Mouse (Mus musculus): ENCODE measurements around the gene Chaf1a. TPM values are rescaled to one million over a fixed set of nuclear protein-coding genes. Genes with fewer than 3 reads are reported as not detected.

Gene Chaf1a
- polyA plus RNA-seq, 1 experiment from 2014 or later: 30.0 TPM

DNA sequence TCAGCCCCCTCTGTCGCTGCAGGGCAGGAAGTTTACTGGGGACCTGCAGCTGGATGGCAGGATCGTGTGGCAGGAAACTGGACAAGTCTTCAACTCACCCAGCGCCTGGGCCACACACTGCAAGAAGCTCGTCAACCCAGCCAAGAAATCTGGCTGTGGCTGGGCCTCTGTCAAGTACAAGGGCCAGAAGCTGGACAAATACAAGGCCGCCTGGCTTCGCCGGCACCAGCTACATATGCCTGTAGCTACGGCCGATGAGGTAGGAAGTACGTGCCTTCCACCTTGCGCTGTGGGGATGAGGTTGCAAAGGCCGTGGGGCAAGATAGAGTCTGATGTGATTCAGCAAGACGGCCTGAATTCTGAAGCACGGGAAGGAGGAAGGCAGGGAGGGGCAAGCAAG lies 30.0 kb upstream of the Chaf1a start:
- Histone ChIP-seq H3K27me3 (ENCODE audit: insufficient read depth, poor library complexity, severe bottlenecking) (no peaks in the 10 kb centered on the region), H3K4me3 (peak overlapping the region; percentile 80), H3K4me1 (peaks cover 34% of the 10 kb centered on the region), H3K27ac (peak overlapping the region; percentile 12; the same call in 1 of the 2 replicates), H3K36me3 (peaks cover 40% of the 10 kb centered on the region), H3K9me3 (no peaks in the 10 kb centered on the region)
- no peak for DNase-seq (ENCODE audit: low spot score)
- WGBS: 77% methylated on average over 14 of the region's 14 CpGs

DNA sequence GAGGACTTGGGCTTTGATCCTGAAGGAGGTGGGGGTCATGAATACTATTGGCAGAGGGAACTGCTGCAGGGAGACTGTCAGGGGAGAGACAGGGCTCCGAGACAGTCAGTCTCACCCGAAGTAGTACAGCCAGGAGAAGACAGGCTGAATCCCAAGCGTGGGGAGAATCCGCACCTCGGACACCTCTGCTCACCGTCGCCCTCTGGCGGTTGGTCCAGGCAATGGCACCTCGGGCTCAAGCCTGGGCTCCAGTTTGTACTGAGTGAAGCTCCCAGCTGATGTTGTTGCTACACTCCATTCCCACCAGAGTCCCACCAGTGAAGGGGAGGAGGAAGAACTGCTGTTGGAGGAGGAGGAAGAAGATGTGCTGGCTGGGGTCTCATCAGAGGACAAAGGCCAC lies 29.6 kb upstream of the Chaf1a start:
- peaks cover 31% of the 10 kb centered on the region for H3K4me1 ChIP-seq
- peaks cover 45% of the 10 kb centered on the region for H3K36me3 ChIP-seq
- no peaks in the 10 kb centered on the region for H3K9me3 ChIP-seq
- peak overlapping the region; percentile 12; the same call in 1 of the 2 replicates for H3K27ac ChIP-seq
- H3K4me3 ChIP-seq: peak overlapping the region; percentile 80
- no peak for DNase-seq (ENCODE audit: low spot score)
- WGBS: 14% methylated on average over 9 of the region's 9 CpGs
- no peaks in the 10 kb centered on the region for H3K27me3 ChIP-seq (ENCODE audit: insufficient read depth, poor library complexity, severe bottlenecking)

DNA sequence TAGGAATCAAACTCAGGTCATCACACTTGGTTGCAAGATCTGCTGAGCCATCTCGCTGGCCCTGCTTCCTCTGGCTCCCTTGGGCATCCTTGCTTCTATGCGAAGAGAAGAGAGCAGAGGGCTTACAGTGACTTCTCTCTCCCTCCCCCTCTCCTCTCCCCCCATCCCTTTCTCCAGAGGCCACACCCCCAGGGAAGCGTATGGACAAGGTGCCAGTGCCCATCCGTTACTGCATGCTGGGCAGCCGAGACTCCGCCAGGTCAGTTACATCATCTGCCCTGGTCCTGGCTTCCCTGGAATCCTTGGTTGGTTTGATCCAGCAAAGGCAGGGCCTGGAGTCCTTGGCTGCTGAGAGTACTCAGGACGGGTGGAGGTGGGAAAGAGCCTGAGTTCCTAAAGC lies 28.8 kb upstream of the Chaf1a start:
- WGBS: 88% methylated on average over 7 of the region's 7 CpGs
- Histone ChIP-seq H3K27me3 (ENCODE audit: insufficient read depth, poor library complexity, severe bottlenecking) (no peaks in the 10 kb centered on the region), H3K9me3 (no peaks in the 10 kb centered on the region), H3K36me3 (peaks cover 52% of the 10 kb centered on the region), H3K27ac (no peak overlapping the region), H3K4me1 (peaks cover 31% of the 10 kb centered on the region), H3K4me3 (no peak overlapping the region)
- DNase-seq (ENCODE audit: low spot score): no peak

DNA sequence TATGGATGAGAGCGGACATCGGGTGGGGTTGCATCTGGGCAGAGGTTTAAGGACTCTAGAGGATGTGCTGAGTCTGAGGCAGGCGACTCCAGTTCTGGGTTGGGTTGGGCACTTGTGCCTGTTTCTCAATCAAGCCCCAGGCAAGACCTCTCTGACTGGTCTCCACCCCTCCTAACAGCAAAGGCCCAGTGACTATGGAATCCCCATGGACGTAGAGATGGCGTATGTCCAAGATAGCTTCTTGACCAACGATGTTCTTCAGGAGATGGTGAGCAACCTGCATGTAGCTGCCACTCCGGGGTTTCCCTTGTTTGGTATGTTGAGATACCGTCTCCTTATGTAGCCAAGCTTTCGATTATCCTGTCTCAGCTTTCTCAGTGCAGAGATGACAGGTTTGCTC lies 24.9 kb upstream of the Chaf1a start:
- WGBS: 93% methylated on average over 9 of the region's 9 CpGs
- Histone ChIP-seq H3K4me3 (no peak overlapping the region), H3K27me3 (ENCODE audit: insufficient read depth, poor library complexity, severe bottlenecking) (no peaks in the 10 kb centered on the region), H3K4me1 (peaks cover 15% of the 10 kb centered on the region), H3K9me3 (no peaks in the 10 kb centered on the region), H3K27ac (no peak overlapping the region), H3K36me3 (peaks cover 90% of the 10 kb centered on the region)
- no peak for DNase-seq (ENCODE audit: low spot score)

DNA sequence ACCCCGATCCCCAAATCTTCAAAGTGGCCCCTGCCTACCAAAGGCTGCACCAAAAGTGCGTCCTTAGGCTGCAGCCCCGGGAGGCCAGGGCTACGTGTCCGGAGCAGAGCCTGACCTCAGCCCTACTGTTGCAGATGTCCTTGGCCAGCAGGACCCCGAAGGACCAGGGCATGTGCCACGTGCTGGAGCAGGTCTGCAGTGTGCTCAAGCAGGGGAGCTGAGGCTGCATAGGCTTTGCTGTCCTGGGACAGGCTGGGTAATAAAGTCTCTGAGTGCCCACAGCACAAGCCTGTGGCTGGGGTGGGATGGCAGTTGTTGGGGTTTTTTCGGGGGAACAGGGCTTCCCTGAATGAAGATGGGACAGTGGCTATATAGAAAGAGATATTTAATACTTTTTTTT lies 23.9 kb upstream of the Chaf1a start:
- no peak overlapping the region for H3K4me3 ChIP-seq
- 88% methylated on average over 8 of the region's 8 CpGs for WGBS
- H3K27me3 ChIP-seq (ENCODE audit: insufficient read depth, poor library complexity, severe bottlenecking): no peaks in the 10 kb centered on the region
- peaks cover 90% of the 10 kb centered on the region for H3K36me3 ChIP-seq
- H3K4me1 ChIP-seq: peaks cover 19% of the 10 kb centered on the region
- DNase-seq (ENCODE audit: low spot score): no peak
- no peak overlapping the region for H3K27ac ChIP-seq
- H3K9me3 ChIP-seq: no peaks in the 10 kb centered on the region

DNA sequence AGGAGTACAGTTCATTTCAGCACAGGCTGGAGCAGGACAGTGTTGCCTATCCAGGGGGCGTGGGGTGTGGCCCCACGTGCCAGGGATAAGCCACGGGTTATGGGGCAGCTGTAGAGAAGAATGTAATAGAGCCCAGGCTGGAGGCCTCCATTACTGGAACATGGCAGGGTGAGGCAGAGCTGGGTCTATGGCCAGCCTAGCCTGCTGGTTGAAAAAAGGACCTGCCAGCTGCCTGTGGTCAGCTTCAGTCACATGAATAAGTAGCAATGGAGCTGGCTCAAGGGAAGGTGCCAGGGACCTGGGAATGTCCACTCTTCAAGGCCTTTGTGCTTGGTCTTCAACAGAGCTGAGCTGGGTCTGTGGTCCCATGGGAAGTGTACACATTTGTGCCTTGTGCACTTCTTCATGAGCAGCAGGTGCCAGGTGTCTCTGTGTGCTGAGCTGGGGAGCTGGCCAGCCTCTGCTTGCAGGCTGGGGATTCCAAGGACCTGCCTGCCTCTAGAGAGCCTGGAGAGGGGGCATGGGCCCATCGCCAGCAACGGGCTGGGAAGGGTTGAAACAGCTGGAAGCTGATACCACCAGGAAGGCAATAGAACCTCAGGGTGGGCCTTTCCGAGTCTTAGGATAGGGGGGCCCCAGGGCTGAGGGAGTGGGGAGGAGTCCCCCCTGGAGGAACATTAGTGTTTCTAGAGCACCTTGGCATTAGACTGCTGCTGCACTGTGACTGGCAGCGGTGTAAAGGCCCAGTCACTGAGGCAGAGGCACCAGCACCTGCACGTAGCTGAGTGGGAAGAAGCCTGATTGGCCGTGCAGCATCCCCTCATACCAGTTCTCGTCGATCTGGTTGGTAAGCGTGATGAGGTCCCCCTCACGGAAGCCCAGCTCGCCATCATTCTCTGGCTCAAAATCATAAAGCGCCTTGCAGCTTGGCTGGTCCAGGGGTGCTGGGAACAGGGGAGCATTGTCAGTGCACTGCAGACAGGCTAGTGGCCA lies 23.1 kb upstream of the Chaf1a start:
- 86% methylated on average over 15 of the region's 15 CpGs for WGBS
- peaks cover 26% of the 10 kb centered on the region for H3K4me1 ChIP-seq
- H3K4me3 ChIP-seq: no peak overlapping the region
- H3K36me3 ChIP-seq: peaks cover 83% of the 10 kb centered on the region
- DNase-seq (ENCODE audit: low spot score): no peak
- H3K27ac ChIP-seq: no peak overlapping the region
- H3K9me3 ChIP-seq: no peaks in the 10 kb centered on the region
- H3K27me3 ChIP-seq (ENCODE audit: insufficient read depth, poor library complexity, severe bottlenecking): no peaks in the 10 kb centered on the region

DNA sequence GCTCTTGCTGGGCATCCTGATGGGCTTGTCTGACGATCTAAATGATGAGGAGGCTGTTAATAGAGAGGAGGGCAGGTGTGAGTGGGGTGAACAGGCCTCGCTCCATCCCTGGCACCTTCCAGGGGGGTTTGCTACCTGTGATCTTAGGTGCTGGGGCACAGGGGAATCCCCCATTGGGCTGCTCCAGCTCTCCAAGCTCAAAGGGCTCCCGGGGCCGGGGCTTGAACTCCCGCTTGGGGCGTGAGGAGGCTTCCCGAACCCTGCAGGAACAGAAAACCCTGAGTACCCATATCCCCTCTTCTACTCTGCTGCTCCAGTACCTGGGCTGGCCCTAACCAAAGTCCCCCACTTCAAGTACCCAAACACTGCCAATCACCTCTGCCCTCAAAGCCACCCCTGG lies 22.4 kb upstream of the Chaf1a start:
- H3K27me3 ChIP-seq (ENCODE audit: insufficient read depth, poor library complexity, severe bottlenecking): no peaks in the 10 kb centered on the region
- no peak for DNase-seq (ENCODE audit: low spot score)
- peaks cover 77% of the 10 kb centered on the region for H3K36me3 ChIP-seq
- no peak overlapping the region for H3K4me3 ChIP-seq
- H3K27ac ChIP-seq: no peak overlapping the region
- 91% methylated on average over 7 of the region's 7 CpGs for WGBS
- H3K4me1 ChIP-seq: peaks cover 33% of the 10 kb centered on the region
- no peaks in the 10 kb centered on the region for H3K9me3 ChIP-seq

DNA sequence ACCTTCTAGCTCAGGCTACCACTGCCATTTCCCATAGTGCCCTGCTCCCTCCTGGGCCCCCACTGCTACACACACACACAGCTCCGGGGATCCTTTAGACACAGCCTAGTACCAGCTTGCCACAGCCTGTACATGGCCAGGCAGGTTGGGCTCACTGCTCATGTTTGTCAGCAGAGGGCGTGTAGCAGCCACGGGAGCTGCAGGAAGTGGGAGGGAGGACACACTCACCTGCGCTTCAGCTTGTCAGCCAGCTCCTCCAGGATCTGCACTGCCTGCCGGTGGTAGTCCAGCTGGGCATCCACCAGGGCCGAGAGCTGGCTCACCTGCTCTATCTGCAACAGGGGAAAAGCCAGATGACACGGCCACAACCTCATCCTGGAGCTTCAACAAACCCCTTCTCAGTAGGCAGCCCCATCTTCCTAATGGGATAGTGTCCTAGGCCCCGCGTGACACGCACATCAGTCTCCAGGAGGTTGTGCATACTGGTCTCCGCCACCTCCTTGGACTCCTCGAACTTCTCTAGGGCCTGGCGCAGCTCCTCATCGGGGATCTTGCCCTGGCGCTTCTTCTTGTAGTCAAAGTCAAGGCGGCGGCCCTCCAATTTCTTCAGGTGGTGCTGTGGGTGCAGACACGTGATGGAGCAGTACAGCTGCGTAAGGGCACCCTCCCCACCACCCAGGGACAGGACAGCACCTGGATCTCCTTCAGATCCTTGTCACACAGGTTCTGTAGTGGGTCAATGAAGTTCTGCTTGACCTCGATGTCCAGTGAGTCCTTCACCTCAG lies 21.7 kb upstream of the Chaf1a start:
- H3K4me1 ChIP-seq: peaks cover 40% of the 10 kb centered on the region
- peaks cover 71% of the 10 kb centered on the region for H3K36me3 ChIP-seq
- H3K9me3 ChIP-seq: no peaks in the 10 kb centered on the region
- WGBS: 73% methylated on average over 20 of the region's 20 CpGs
- H3K27ac ChIP-seq: no peak overlapping the region
- no peak for DNase-seq (ENCODE audit: low spot score)
- no peaks in the 10 kb centered on the region for H3K27me3 ChIP-seq (ENCODE audit: insufficient read depth, poor library complexity, severe bottlenecking)
- H3K4me3 ChIP-seq: no peak overlapping the region

DNA sequence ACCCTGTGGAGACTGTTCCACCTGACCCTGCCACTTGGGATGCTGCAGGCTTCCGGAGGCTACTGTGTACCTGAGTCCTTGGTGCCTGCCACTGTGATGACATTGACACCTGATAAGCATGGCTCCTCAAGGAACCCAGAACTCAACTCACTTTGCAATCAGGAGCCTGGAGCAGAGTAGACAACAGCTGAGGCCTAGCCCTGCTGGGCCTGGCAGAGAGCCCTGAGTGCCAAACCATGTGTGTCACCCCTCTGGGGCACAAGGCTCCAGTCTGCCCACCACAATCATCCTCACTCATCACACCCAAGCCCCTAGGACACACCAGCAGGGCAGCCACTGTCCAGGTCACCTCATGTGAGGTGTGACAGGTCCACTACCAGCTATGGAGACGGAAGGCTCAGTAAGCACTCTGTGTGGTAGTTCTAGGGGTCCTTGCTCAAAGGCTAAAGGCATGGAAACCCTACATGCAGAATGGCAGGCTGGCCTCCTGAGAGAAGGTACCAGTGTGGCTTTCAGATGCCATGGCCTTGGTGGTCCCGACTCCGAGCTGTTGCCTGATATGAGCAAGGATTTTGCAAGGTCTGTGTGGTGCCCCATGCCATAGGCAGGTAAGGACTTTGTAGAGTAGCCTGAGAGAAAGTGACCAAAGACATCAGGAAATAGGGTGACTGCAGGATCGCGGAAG lies 19.7 kb upstream of the Chaf1a start:
- 86% methylated on average over 6 of the region's 6 CpGs for WGBS
- no peaks in the 10 kb centered on the region for H3K27me3 ChIP-seq (ENCODE audit: insufficient read depth, poor library complexity, severe bottlenecking)
- H3K9me3 ChIP-seq: no peaks in the 10 kb centered on the region
- peaks cover 57% of the 10 kb centered on the region for H3K36me3 ChIP-seq
- 0 out of 2 replicates have a peak overlapping the region, but pooled peaks have one; percentile 39 for H3K27ac ChIP-seq
- DNase-seq (ENCODE audit: low spot score): no peak
- H3K4me3 ChIP-seq: no peak overlapping the region
- peaks cover 59% of the 10 kb centered on the region for H3K4me1 ChIP-seq

DNA sequence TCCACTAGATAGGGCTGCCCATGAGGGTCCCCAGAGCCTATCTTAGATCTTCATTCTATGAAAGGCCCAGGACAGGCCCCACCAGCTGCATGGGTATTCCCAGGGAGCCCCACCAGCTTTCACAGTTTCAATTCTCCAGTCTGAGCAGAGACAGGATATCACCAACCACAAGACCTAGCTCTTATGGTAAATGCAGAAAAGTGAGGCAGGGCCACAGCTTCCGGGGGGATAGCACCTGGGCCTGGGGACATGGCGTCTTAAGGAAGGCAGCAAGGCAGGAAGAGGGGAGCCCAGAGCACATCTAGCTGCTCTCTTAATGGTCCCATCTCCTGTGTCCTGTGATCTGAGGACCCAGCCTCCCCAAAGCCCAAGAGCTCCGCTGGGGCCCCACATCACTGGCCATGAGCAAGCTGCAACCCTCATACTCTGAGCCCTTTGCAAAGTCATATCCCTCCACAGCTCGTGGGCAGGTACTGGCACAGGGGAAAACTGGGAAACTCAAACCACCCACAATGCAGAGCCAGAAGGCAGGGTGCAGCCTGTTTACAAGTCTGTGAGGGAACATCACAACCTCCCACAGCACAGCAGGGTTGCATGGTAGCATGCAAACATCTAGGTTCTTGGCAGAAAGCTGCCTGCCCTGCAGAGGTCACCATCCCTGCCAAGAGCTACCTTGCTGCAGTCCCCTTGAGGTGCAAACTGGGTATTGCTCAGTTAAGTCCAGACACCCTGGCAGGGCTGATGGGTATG lies 18.9 kb upstream of the Chaf1a start:
- Histone ChIP-seq H3K27me3 (ENCODE audit: insufficient read depth, poor library complexity, severe bottlenecking) (no peaks in the 10 kb centered on the region), H3K4me3 (no peak overlapping the region), H3K9me3 (no peaks in the 10 kb centered on the region), H3K36me3 (peaks cover 49% of the 10 kb centered on the region), H3K4me1 (peaks cover 67% of the 10 kb centered on the region), H3K27ac (no peak overlapping the region)
- no peak for DNase-seq (ENCODE audit: low spot score)
- WGBS: 79% methylated on average over 4 of the region's 4 CpGs

DNA sequence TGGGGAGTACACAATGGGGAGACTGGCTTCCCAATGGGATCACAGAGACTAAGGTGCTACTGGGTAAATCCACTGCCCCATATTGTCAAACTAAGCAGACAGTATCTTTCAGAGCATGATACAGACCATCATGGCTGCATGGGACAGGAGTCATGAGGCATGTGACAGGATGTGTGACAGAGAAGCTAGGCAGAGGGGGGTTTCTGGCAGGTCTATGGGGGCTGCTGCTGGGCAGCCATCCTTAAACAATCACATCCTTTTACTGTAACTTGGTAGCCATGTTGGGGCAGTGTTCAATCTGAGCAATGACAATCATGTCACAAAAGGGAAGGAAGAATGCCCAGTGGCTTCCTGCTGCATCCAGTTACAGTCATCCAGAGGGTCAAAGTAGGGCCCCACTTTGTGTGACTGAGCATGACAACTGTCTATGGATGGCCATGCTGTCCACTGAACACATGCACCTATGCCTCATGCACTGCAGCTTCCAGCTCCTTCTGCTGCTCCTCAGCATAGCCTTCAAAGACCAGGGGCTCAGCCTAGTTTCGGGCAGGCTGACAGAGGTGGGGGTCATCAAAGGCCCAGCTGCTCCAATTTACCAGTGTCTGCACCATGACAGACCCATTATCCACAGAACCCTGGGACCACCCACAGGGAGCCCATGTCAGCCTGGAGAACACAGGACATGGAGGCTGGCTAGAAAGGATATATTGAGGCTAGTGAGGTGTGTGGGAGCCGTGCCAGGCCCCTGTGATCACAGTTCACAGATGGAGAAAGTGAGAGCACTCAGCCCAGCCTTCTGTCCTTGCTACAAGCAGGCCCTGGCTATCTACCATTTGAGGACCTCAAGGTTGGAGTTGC lies 17.9 kb upstream of the Chaf1a start:
- DNase-seq (ENCODE audit: low spot score): no peak
- H3K36me3 ChIP-seq: peaks cover 39% of the 10 kb centered on the region
- H3K4me1 ChIP-seq: peaks cover 77% of the 10 kb centered on the region
- no peak overlapping the region for H3K4me3 ChIP-seq
- no peaks in the 10 kb centered on the region for H3K9me3 ChIP-seq
- H3K27ac ChIP-seq: 0 out of 2 replicates have a peak overlapping the region, but pooled peaks have one; percentile 43
- H3K27me3 ChIP-seq (ENCODE audit: insufficient read depth, poor library complexity, severe bottlenecking): no peaks in the 10 kb centered on the region
- WGBS: 77% methylated on average over 2 of the region's 2 CpGs
